Mouse (Mus musculus): Measurements from ENCODE around the gene Krtap13-1.
"Not testable (repeated sequence)": the region's sequence is repeated elsewhere in the genome, so short reads cannot be mapped to it uniquely, and the experiment has no call there.

Krtap13-1 gene

DNA sequence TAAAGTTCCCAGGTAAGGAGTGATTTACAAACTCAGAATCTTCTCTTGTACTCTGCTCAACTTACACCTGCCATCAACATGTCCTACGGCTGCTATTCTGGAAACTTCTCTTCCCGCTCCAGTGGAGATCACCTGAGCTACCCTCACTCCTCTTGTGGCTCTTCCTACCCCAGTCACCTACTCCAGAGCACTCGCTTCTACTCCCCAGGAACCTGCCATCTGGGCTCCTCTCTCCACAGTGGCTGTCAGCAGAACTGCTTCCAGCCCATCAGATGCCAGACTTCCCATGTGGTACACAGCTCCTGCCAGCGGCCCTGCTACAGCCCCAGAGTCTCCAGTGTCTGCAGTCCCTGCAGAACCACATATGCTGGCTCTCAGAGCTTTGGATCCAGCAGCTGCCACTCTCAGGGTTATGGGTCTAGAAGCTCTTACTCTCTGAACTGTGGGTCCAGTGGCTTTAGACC, at the start of gene Krtap13-1:
Gene Krtap13-1 (plus strand): TSS at position 51 of the 464 bp plus-strand sequence.
- no peak for DNase-seq (ENCODE audit: extremely low read depth, low read depth, low spot score)

DNA sequence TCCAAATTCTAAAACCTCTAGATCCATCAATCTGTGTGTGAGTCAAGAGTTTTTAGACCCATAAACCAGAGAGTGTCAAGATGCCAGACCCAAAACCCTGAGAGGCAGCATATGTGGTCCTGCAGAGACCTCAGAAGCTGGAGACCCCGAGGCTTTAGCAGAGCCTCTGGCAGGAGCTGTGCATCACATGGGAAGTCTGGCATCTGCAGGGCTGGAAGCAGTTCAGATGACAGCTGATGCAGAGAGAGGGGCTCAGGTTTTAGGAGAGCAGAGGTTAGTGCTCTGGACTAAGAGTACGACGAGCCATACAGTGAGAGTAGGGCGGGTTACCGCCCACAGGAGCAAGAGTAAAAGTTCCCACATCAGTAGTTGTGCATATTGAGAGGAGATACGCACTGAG, 49.6 kb upstream of the Krtap13-1 start:
- no peak for DNase-seq (ENCODE audit: extremely low read depth, low read depth, low spot score)

DNA sequence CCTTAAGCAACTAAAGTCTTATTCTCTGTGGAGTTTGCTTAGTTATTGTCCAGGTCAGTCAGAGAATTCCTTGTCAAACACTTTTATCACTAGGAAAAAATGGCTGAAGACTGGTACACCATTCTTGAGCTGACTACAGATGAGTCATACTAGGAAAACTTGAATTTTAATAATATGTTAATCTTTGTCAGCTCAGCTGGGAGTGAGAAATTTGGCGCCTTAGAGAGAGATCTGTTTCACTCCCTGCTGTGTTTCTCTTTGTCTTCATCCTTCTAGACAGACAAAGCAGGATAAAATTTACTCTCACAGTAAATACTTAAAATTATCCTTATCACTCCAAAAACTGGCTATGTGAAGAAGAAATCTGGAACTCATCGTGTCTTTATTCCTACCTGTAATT, 47.4 kb upstream of the Krtap13-1 start:
- no peak for DNase-seq (ENCODE audit: extremely low read depth, low read depth, low spot score)

DNA sequence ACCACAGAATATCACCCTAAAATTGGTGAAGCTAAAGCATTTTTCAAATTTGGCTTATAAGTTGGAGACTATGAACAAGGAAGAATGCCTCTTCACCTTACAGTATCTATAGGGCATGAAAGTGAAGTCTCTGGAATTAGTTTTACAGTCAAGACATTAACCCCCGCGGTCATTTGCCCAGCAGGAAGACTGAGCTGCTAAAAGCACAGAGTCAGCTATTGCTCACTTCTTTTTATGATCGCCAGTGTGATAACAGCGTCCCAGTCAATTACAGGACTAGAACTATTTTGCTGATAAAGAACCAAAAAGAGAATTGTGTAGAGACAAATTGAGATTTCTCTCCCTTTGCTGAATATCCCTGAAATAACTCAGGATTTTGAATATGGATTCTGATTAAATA, 32.4 kb upstream of the Krtap13-1 start:
- DNase-seq (ENCODE audit: extremely low read depth, low read depth, low spot score), result no peak

DNA sequence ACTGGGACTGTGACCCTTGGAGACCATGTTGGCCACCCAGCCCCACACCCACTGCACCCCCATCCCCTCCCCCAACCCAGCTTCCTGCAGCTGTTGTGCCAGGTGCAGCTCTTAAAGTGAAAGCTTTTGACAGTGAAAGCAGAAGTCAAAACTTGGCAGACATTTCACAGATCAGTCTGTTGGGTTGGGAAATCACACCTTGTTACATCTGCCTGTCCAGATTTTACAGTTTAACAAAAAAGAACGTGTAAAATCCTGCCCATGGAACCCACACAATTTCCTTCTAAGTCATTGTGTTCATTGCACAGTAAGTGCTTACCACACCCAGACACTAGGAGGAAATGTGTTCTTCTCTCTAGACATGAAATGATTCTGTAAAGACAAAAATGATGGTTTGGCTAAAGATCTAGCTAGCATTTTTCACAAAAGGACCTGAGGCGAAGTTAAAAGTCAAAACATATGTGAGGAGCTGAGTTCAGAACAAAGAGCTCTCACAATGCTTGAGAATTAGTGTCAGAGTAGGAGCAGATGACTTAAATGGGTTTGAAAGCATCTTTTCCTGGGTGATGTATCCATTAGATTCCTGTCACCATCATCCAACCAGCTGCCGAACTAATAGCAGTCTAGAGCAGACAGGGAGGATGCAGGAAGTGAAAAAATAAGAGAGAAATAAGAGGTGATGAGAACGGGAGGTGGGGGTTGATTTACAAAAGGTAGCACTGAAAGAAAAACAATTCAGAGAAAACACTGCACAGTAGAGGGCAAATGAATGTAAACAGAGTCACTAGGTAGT, 27.4 kb upstream of the Krtap13-1 start:
- DNase-seq (ENCODE audit: extremely low read depth, low read depth, low spot score), result peak; percentile 76

DNA sequence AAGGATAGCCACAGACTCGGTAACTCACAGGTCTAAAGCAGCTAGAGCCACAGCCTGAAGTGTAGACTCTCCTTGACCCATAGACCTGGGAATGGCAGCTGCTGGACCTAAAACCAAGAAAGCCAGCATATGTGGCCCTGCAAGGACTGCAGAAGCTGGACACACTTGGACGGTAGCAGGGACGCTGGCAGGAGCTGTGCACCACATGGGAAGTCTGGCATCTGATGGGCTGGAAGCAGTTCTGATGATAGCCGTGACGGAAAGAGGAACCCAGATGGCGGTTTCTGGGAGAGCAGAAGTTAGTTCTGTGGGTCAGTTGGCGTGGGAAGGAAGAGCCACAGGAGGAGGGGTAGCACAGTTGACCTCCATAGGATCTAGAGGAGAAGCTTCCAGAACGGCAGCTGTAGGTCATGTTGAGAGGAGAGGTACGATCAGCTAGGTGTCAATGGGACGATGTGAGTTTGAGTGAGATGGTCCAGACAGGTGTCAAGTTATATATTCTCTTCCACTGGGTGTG, 21.1 kb upstream of the Krtap13-1 start, which contains the start of gene 2310061N02Rik:
Gene 2310061N02Rik (minus strand): TSS at position 467 of the 517 bp plus-strand sequence.
- no peak for DNase-seq (ENCODE audit: extremely low read depth, low read depth, low spot score)

DNA sequence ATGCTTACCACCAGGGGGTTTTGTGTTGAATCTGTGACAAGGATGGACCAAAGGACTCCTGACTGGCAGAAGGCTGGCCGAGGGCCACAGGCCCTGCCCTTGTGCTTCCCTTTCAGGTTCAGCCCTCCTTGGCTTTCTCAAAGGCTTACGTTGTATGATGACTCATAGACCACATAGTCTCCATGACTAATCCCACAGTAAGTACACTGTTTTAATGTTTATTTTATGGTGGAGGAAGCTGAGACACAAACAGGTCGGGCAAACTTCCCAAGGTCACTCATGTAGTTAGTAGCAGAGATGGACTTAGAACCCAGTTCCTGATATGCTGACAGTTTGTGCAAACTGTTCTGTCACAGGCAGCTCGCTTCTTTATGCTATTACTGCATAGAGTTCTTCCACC, 17.9 kb upstream of the Krtap13-1 start:
- DNase-seq (ENCODE audit: extremely low read depth, low read depth, low spot score), result no peak

DNA sequence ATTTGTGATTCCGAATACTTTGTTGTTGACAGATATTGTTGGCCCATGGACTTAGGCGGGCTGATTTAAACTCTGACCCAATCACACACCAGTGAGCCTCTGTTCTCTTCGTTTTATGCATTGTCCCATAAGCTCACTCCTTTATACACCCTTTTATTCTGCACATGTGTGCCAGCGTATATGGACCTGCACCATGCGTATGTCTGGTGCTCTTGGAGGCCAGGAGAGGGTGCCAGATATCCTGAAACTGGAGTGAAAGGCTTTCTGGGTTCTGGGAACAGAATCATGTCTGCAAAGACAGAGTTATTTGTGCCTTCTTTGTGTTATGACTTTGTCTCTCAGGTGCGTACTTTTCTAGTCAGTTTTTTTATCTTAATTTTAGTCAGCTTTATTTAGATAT, 17.4 kb upstream of the Krtap13-1 start:
- no peak for DNase-seq (ENCODE audit: extremely low read depth, low read depth, low spot score)

DNA sequence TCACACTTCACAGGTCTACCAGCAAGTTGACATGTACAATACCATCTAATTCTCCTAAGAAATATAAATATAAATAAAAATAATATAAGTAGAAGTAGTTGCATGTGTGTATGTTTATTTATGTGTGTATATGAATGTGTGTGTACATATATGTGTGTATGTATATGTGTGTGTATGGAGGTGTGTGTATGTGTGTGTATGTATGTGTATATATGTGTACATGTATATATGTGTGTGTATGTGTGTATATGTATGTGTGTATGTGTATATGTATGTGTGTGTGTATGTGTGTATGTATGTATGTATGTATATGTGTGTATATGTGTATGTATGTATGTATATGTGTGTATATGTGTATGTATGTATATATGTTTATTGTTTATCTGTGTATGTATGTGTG, 12.1 kb upstream of the Krtap13-1 start:
- no peak for DNase-seq (ENCODE audit: extremely low read depth, low read depth, low spot score)

DNA sequence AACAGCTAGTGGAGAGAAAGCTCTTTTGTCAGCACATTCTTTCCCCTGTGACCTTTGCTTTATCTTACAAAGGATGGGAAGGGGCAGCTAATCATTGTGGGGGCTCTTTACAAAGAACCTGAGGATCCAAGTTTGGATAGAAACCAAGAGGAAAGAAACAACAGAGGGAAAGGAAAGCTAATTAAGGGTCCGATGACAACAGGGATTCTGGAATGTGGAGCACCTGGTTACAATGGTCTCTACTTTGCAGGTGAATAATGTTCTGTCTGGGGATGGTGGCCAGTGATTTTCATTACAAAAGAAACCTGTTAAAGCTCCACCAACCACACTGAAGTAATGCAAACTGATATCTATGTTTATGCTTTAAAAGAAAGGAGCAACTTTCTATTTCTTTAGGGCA, 8.6 kb upstream of the Krtap13-1 start:
- no peak for DNase-seq (ENCODE audit: extremely low read depth, low read depth, low spot score)

DNA sequence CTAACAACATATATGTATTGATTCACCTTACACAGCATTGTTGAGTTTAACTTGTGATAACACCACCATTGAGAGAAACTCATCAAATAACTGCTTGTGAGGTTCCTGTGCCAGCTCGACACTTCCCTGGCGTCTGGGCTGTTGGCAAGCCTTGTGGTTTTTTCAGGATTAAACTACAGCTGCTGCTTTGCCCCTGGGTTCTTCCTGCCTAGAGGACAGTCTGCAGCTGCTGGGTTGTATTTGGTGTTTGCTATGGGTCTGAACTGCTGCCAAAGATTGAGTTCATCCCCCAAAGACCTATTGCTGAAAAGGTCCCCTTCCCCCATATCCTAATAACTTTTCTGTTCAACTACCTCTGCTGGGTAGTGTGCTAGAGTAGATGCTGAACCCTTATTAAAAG, 6.7 kb downstream of the Krtap13-1 start:
- DNase-seq (ENCODE audit: extremely low read depth, low read depth, low spot score), result no peak

DNA sequence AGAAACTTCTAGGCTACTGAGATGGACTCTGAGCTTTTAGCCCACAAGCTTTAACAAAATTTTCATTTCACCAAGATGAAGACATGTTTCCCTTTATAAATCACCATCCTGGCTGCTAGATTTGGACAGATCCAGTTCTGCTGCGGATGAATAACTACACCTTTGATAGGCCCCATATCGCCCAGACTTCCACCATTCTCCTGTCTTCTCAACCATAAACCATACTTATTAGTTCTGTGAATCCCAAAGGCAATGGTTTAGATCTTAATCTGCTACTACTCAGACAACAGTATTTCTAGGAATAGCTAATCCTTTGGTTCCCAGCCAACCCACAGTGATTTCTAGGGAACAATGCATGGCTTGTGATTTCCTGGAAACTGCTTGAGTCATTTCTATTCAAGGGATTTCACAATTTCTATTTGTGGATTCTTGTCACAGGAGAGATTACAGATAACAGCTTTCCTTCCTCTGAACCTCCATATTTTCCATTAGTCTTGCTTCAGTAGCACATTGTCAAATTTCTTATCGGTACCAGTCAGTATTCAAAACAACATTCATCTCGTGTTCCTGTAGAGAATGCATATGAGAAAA, 16.2 kb downstream of the Krtap13-1 start:
- peak; percentile 88 for DNase-seq (ENCODE audit: extremely low read depth, low read depth, low spot score)

DNA sequence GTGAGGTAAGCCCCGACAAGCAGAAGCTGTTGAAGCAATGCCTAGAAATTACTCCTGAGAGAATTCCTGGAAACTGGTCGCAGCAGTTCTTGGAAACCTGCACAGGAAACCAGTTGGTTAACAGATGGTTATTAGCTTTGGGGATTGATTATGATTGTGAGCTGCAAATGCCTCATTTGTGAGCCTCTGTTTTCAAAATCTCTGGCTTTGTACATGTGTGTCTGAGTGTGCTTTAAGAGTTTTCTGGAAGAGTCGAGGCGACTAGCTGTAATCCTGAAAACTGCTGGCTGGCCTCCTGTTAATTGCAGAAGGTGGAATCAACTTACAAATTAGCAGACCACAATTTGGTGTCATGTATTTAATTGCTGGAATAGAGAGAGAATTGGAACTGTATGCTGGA, 19.3 kb downstream of the Krtap13-1 start:
- no peak for DNase-seq (ENCODE audit: extremely low read depth, low read depth, low spot score)

DNA sequence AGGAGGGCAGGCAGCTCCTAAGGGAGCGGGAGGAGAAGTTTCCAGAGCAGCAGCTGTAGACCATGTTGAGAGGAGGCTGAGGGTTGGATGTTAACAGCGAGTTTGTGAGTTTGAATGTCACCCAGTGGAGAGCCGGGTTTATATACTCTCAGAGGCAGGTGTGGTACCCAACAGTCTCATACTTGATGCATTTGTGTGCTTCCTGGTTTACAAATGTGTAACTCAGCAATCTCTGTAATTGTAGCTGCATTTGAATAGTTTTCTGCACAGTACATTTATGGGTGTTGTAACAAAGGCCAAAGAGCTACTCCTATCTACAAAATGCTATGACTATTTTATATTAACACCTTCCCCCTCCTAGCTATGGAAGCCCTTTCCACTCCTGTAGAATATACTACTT, 22.9 kb downstream of the Krtap13-1 start, which contains the start of gene Krtap13:
Gene Krtap13 (minus strand): TSS at position 101 of the 400 bp plus-strand sequence.
- DNase-seq (ENCODE audit: extremely low read depth, low read depth, low spot score), result not testable (repeated sequence)

DNA sequence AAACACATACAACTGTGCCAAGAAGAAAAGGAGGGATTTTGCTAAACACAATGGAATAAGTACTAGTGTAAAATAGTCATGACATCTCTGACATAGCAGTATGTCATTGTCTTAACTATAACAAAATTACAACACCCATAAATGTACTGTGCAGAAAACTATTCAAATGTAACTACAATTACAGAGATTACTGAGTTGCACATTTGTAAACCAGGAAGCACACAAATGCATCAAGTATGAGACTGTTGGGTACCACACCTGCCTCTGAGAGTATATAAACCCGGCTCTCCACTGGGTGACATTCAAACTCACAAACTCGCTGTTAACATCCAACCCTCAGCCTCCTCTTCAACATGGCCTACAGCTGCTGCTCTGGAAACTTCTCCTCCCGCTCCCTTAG, 29.9 kb downstream of the Krtap13-1 start, which contains the start of gene 2310034C09Rik:
Gene 2310034C09Rik (plus strand): TSS at position 301 of the 400 bp plus-strand sequence.
- not testable (repeated sequence) for DNase-seq (ENCODE audit: extremely low read depth, low read depth, low spot score)

DNA sequence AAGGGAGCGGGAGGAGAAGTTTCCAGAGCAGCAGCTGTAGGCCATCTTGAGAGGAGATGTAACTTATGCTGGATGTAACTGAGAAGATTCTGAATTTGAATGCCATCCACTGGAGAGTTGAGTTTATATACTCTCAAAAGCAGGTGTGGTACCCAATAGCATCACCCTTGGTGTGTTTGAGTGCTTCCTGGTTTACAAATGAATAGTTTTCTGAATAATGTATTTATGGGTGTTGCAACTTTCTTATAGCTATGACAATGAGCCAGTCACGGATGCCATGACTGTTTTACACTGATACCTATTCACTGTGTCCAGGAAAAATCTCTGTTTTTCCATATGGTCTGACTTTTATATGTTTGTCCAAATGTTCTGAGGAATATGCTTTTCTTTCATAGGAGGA, 45.4 kb downstream of the Krtap13-1 start, which contains the start of gene 2310057N15Rik:
Gene 2310057N15Rik (minus strand): TSS at position 101 of the 400 bp plus-strand sequence.
- no peak for DNase-seq (ENCODE audit: extremely low read depth, low read depth, low spot score)

DNA sequence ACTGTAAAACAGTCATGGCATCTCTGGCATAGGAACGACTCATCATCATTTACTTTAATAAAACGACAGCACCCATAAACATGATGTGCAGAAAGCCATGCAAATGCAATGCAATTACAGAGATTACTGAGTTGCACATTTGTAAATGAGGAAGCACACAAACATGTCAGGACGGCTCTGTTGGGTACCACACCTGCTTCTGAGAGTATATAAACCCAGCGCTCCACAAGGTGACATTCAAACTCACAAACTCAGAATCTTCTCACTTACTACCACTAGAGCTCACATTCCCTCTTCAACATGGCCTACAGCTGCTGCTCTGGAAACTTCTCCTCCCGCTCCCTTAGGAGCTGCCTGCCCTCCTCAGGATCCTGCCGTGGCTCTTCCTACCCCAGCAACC, 48.9 kb downstream of the Krtap13-1 start, which contains the start of gene Gm5965:
Gene Gm5965 (plus strand): TSS at position 301 of the 400 bp plus-strand sequence.
- DNase-seq (ENCODE audit: extremely low read depth, low read depth, low spot score), result no peak

All from fat pad, adult 2 months (tissue).